Mouse (Mus musculus): ENCODE data around the gene Scamp3. TPM values are rescaled to one million over a fixed set of nuclear protein-coding genes. Genes with fewer than 3 reads are reported as not detected.
"Not testable (repeated sequence)": the region's sequence is repeated elsewhere in the genome, so short reads cannot be mapped to it uniquely, and the experiment has no call there.

The Scamp3 gene
- polyA plus RNA-seq, 1 experiment = 75.7 TPM

- Histone ChIP-seq H3K4me3 (ENCODE audit: insufficient read depth, low read length) (no peak overlapping the region), H3K27ac (ENCODE audit: insufficient read depth, low read length) (no peak overlapping the region), H3K4me1 (ENCODE audit: control insufficient read depth, insufficient read depth, low read length) (peaks cover 5% of the 10 kb centered on the region; the same call in 1 of the 2 replicates)
- TF ChIP-seq CTCF (IDR thresholded peaks at IDR 0.05; ENCODE audit: borderline replicate concordance, insufficient read depth, low read length) (no peak), POLR2A (IDR thresholded peaks at IDR 0.05; ENCODE audit: low read depth, low read length) (no peak)
Observed at GRCm38 (mm10) chr3:89208075-89208657, 30.9 kb downstream of the Scamp3 start.

- TF ChIP-seq POLR2A (IDR thresholded peaks at IDR 0.05; ENCODE audit: low read depth, low read length) (no peak), CTCF (IDR thresholded peaks at IDR 0.05; ENCODE audit: borderline replicate concordance, insufficient read depth, low read length) (no peak)
- peaks cover 5% of the 10 kb centered on the region; the same call in 1 of the 2 replicates for H3K4me1 ChIP-seq (ENCODE audit: control insufficient read depth, insufficient read depth, low read length)
- no peak overlapping the region for H3K27ac ChIP-seq (ENCODE audit: insufficient read depth, low read length)
- H3K4me3 ChIP-seq (ENCODE audit: insufficient read depth, low read length) = no peak overlapping the region
Observed at GRCm38 (mm10) chr3:89208736-89209135, 31.5 kb downstream of the Scamp3 start.

- H3K4me1 ChIP-seq (ENCODE audit: control insufficient read depth, insufficient read depth, low read length) = peaks cover 5% of the 10 kb centered on the region; the same call in 1 of the 2 replicates
- no peak overlapping the region for H3K27ac ChIP-seq (ENCODE audit: insufficient read depth, low read length)
- no peak for TF ChIP-seq CTCF (IDR thresholded peaks at IDR 0.05; ENCODE audit: borderline replicate concordance, insufficient read depth, low read length)
- TF ChIP-seq POLR2A (IDR thresholded peaks at IDR 0.05; ENCODE audit: low read depth, low read length) = no peak
- no peak overlapping the region for H3K4me3 ChIP-seq (ENCODE audit: insufficient read depth, low read length)
Observed at GRCm38 (mm10) chr3:89209731-89210130, 32.5 kb downstream of the Scamp3 start.

GRCm38 (mm10) chr3:89210162-89210561 is 32.9 kb downstream of the Scamp3 start:
- Histone ChIP-seq H3K4me3 (ENCODE audit: insufficient read depth, low read length) (no peak overlapping the region), H3K27ac (ENCODE audit: insufficient read depth, low read length) (no peak overlapping the region), H3K4me1 (ENCODE audit: control insufficient read depth, insufficient read depth, low read length) (peaks cover 5% of the 10 kb centered on the region; the same call in 1 of the 2 replicates)
- no peak for TF ChIP-seq CTCF (IDR thresholded peaks at IDR 0.05; ENCODE audit: borderline replicate concordance, insufficient read depth, low read length)
- TF ChIP-seq POLR2A (IDR thresholded peaks at IDR 0.05; ENCODE audit: low read depth, low read length) = no peak

GRCm38 (mm10) chr3:89210731-89211130 is 33.5 kb downstream of the Scamp3 start:
- Histone ChIP-seq H3K4me3 (ENCODE audit: insufficient read depth, low read length) (no peak overlapping the region), H3K4me1 (ENCODE audit: control insufficient read depth, insufficient read depth, low read length) (peaks cover 5% of the 10 kb centered on the region; the same call in 1 of the 2 replicates), H3K27ac (ENCODE audit: insufficient read depth, low read length) (no peak overlapping the region)
- TF ChIP-seq POLR2A (IDR thresholded peaks at IDR 0.05; ENCODE audit: low read depth, low read length) (0 out of 2 replicates have a peak, but pooled peaks have one; percentile 4), CTCF (IDR thresholded peaks at IDR 0.05; ENCODE audit: borderline replicate concordance, insufficient read depth, low read length) (no peak)

GRCm38 (mm10) chr3:89213803-89214530 is 36.7 kb downstream of the Scamp3 start:
- peaks cover 5% of the 10 kb centered on the region; the same call in 1 of the 2 replicates for H3K4me1 ChIP-seq (ENCODE audit: control insufficient read depth, insufficient read depth, low read length)
- peak overlapping the region; percentile 96 for H3K4me3 ChIP-seq (ENCODE audit: insufficient read depth, low read length)
- H3K27ac ChIP-seq (ENCODE audit: insufficient read depth, low read length) = peak overlapping the region; percentile 97
- TF ChIP-seq POLR2A (IDR thresholded peaks at IDR 0.05; ENCODE audit: low read depth, low read length) = peak; percentile 63
- TF ChIP-seq CTCF (IDR thresholded peaks at IDR 0.05; ENCODE audit: borderline replicate concordance, insufficient read depth, low read length) = no peak

GRCm38 (mm10) chr3:89214681-89215411 is 37.6 kb downstream of the Scamp3 start, which contains the start of gene Thbs3:
TSS of gene Thbs3 (plus strand) at chr3:89215180.
- Histone ChIP-seq H3K4me3 (ENCODE audit: insufficient read depth, low read length) (peak within 1 kb of the TSS; percentile 96), H3K4me1 (ENCODE audit: control insufficient read depth, insufficient read depth, low read length) (peaks cover 5% of the 10 kb centered on the region; the same call in 1 of the 2 replicates), H3K27ac (ENCODE audit: insufficient read depth, low read length) (peak within 1 kb of the TSS; percentile 97)
- peak; percentile 64; the same call in 1 of the 2 replicates for TF ChIP-seq POLR2A (IDR thresholded peaks at IDR 0.05; ENCODE audit: low read depth, low read length)
- no peak for TF ChIP-seq CTCF (IDR thresholded peaks at IDR 0.05; ENCODE audit: borderline replicate concordance, insufficient read depth, low read length)

GRCm38 (mm10) chr3:89215853-89216252 is 38.6 kb downstream of the Scamp3 start:
- H3K27ac ChIP-seq (ENCODE audit: insufficient read depth, low read length) = no peak overlapping the region
- peaks cover 5% of the 10 kb centered on the region; the same call in 1 of the 2 replicates for H3K4me1 ChIP-seq (ENCODE audit: control insufficient read depth, insufficient read depth, low read length)
- peak overlapping the region; percentile 45 for H3K4me3 ChIP-seq (ENCODE audit: insufficient read depth, low read length)
- TF ChIP-seq POLR2A (IDR thresholded peaks at IDR 0.05; ENCODE audit: low read depth, low read length) (no peak), CTCF (IDR thresholded peaks at IDR 0.05; ENCODE audit: borderline replicate concordance, insufficient read depth, low read length) (peak; percentile 81; the same call in 1 of the 2 replicates)

- not testable (repeated sequence) for H3K4me3 ChIP-seq (ENCODE audit: insufficient read depth, low read length); H3K27ac ChIP-seq (ENCODE audit: insufficient read depth, low read length); H3K4me1 ChIP-seq (ENCODE audit: control insufficient read depth, insufficient read depth, low read length)
Observed at GRCm38 (mm10) chr3:89216407-89216806, 39.1 kb downstream of the Scamp3 start.
